Mouse (Mus musculus) embryonic stem cell, embryonic (primary cell): ENCODE data around the gene Cactin.

Experiments used
- CTCF ChIA-PET, 4 experiments: fragments of 300-600 bp in 2 of 4; fragments of 350-600 bp in 2 of 4; sonication (Branson Sonifier 250); formaldehyde crosslinking; loops; one replicate each; lab custom pipeline; 2022; ENCODE audit warnings: inconsistent platforms in 2 of 4; lab: Charles Lee
- POLR2A ChIA-PET, 4 experiments: fragments of 300-600 bp in 2 of 4; fragments of 350-600 bp in 2 of 4; sonication (Branson Sonifier 250); formaldehyde crosslinking; loops; one replicate each; lab custom pipeline; 2022; ENCODE audit warnings: antibody characterized with exemption in 4 of 4, inconsistent platforms in 1 of 4; lab: Charles Lee

Gene Cactin

DNA sequence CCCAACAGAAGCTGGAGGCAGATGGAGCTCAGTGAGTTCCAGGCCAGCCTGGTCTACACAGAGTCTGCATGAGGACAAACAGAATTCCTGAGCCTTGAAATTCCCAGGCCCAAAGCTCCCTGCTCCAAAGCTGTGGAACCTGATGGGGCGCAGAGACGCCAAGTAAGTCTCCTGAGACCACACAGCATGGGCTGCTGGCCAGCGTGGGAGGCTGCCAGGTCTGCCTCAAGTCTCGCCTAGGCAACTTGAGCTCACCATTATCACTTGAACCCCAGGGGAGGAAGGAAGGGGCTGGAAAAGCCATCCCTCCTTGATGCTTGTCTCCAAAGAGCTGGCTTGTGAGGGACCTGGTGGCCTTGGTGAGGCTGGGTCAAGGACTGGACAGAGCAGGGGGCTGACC lies 9.1 kb downstream of the Cactin start:
- ChIA-PET CTCF (interaction anchor here (0.6 to 3.5 kb wide), 13 partner anchors 9 to 230 kb away, joined by 3 to 23 read pairs (median 5); partner anchors contain the start of genes Cactin (in 1 of the 4), Gipc3 (in 1 of the 4) and Pip5k1c (in 1 of the 4)), POLR2A (interaction anchor here in 3 of 4 experiments (0.6 to 2.2 kb wide), 15 partner anchors 8 to 654 kb away, joined by 3 to 27 read pairs (median 4); partner anchors contain the start of genes Cactin (in 3 of the 3), Pip5k1c (in 1 of the 3) and Tjp3 (in 1 of the 3))

DNA sequence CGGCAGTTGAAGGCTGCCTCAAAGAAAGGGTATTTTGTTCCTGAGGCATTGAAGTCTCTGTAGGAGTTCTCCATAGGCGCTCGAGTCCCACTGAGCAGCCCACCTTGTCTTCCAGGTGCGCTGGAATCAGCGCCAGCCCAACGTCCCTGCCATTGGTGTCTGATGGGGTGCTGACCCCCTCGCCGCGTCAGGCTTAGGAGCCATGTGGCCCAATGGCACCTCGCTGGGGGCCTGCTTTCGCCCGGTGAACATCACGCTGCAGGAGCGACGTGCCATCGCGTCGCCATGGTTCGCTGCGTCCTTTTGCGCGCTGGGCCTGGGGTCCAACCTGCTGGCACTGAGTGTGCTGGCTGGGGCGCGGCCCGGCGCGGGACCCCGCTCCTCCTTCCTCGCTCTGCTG lies 11.4 kb downstream of the Cactin start:
- POLR2A ChIA-PET = interaction anchor here (0.6 to 1.8 kb wide), 6 partner anchors 9 to 15 kb away, joined by 3 to 11 read pairs (median 6); partner anchors contain the start of gene Cactin (in 2 of the 4)

DNA sequence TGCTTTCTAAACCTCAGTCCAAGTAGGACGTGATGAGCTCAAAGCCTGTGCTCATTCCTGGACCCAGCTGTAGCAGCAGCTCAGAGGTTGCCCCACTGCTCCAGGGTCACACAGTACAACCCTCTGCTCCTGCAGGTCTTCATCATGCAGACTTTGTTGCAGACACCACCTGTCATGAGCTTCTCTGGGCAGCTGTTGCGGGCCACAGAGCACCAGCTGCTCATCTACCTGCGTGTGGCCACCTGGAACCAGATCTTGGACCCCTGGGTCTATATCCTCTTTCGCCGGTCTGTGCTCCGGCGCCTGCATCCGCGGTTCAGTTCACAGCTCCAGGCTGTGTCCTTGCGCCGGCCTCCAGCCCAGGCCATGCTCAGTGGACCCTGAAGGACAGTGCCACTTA lies 13.4 kb downstream of the Cactin start:
- ChIA-PET POLR2A (interaction anchor here in 3 of 4 experiments (0.5 to 5.1 kb wide), 15 partner anchors 8 to 374 kb away, joined by 3 to 38 read pairs (median 5); partner anchors contain the start of genes Cactin (in 3 of the 3), Gipc3 (in 1 of the 3), Pip5k1c (in 1 of the 3) and Tjp3 (in 1 of the 3)), CTCF (interaction anchor here in 2 of 4 experiments (0.5 to 3.4 kb wide), 5 partner anchors 14 to 230 kb away, joined by 3 to 29 read pairs (median 5); partner anchors contain the start of genes Pip5k1c (in 2 of the 2), Cactin (in 1 of the 2) and Tjp3 (in 1 of the 2))

More for the DNA sequence above, 11.4 kb downstream of the Cactin start:
- CTCF ChIA-PET = interaction anchor here in 3 of 4 experiments (0.6 to 1.1 kb wide), 3 partner anchors 8 to 131 kb away, joined by 3 to 7 read pairs (median 5); no protein-coding TSS in a partner anchor

DNA sequence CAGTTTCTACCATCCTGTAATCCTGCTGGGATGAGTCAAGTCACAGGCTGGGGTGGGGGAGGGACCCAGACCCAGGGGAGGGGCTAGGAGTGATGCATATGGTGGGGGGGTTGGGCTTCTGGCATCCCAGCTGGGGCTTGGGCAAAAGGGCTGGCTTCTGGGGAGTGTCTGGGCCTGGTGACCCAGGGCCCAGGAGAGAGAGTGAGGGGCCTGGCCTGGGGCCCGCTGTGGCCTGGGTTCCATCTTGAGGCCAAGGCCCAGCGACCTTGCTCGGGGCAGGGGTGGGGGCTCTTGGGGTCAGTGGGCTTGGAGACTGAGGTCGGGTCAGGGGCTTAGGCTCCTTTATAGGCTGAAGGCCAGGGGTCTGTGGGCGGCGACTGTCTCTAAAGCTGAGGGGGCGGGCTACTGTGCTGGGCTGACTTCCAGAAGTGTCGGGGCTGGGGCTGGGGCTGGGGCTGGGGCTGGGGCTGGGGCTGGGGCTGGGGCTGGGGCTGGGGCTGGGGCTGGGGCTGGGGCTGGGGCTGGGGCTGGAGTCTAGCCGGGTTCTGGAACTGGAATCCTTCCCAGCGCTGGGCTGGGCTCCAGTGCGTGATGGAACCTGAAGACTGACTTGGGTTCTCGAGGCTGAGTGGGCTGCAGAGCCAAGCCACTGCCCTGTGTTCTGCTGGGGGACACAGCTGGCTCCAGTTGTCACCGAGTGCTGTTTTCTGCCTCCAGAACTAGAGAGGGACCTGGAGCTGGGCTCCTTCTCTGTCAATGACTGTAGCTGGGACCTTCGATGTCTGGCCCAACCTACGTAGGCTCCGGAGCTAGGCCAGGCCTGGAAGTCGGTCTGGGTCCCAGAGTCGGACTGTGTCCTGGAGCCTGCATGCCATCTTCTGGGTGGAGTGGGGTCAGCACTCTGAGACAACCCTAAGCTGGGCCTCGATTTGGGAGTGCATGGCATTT lies 14.8 kb downstream of the Cactin start:
- ChIA-PET CTCF (interaction anchor here (0.5 to 3.4 kb wide), 18 partner anchors 11 to 488 kb away, joined by 3 to 29 read pairs (median 4); partner anchors contain the start of genes Pip5k1c (in 2 of the 4), Tjp3 (in 2 of the 4), Atcay (in 1 of the 4) and Cactin (in 1 of the 4)), POLR2A (interaction anchor here in 3 of 4 experiments (0.5 to 5.1 kb wide), 23 partner anchors 9 to 671 kb away, joined by 3 to 38 read pairs (median 4); partner anchors contain the start of genes Cactin (in 3 of the 3), Eef2 (in 1 of the 3), Pip5k1c (in 1 of the 3) and Tjp3 (in 1 of the 3))

DNA sequence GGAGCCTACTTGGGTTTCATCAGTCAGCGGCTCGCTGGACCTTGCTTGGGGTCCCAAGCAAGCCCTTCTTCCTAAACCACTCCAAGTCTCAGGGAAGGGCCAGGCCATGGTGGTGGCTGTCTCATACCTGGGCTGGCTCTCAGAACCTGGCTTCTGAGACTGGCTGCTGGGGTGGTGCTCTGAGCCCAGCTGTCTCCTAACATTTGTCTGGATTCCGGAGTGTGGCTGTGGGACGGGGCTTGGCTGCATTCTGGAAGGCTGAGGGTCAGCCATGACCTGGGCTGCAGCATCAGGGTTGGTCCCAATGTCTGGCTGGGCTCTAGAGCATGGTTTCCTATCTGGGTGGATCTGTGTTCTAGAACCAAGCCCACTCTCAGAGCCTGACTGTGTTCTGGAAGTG lies 15.7 kb downstream of the Cactin start:
- ChIA-PET POLR2A (interaction anchor here in 3 of 4 experiments (0.6 to 5.1 kb wide), 16 partner anchors 9 to 230 kb away, joined by 3 to 38 read pairs (median 4); partner anchors contain the start of genes Cactin (in 2 of the 3) and Pip5k1c (in 2 of the 3)), CTCF (interaction anchor here (0.5 to 3.4 kb wide), 11 partner anchors 32 to 489 kb away, joined by 3 to 29 read pairs (median 5); partner anchors contain the start of genes Tjp3 (in 2 of the 4), Atcay (in 1 of the 4) and Pip5k1c (in 1 of the 4))

DNA sequence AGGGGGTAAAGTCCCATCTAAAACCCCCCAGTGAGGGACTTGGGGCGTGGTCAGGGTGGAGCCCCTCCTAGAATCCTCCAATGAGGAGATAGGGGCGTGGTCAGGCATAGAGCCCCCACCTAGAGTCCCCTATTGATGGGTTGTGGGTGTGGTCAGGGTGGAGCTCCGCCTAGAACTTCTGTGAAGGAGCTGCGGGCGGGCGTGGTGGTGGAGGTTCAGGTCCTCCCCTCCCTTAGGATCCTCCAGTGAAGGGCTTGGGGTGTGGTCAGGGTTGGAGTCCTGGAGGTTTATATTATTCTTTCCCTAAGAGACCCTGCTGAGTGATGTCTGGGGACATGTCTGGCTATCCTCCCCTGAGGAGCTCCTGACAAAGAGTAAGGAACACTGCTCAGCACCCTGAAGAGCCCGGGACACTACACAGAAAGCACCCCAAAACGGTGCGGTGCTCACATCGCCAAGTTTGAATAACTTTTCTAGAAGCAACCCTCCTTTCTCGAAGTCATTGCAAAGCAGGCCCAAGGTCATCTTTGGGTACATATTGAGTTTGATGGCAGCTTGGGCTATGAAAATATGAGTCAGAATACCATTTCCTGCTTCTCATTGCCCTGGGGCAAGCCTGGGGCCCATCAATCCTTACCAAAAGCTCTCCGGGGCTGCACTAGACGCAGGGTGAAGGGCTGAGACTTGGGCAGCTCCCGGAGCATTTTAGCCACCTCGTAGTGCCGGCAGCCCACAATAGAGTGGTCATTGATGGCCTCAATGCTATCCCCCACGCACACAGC lies 19.8 kb downstream of the Cactin start:
- CTCF ChIA-PET = interaction anchor here (0.5 to 7.4 kb wide), 50 partner anchors 9 to 264 kb away, joined by 3 to 155 read pairs (median 4); partner anchors contain the start of genes Cactin (in 2 of the 4), Hmg20b (in 2 of the 4), Pip5k1c (in 2 of the 4) and Atcay (in 1 of the 4)
- POLR2A ChIA-PET = interaction anchor here in 3 of 4 experiments (0.5 to 3.7 kb wide), 42 partner anchors 10 to 665 kb away, joined by 3 to 32 read pairs (median 4); partner anchors contain the start of genes Cactin (in 3 of the 3), Hmg20b (in 2 of the 3), Pip5k1c (in 2 of the 3) and 4930404N11Rik (in 1 of the 3)

DNA sequence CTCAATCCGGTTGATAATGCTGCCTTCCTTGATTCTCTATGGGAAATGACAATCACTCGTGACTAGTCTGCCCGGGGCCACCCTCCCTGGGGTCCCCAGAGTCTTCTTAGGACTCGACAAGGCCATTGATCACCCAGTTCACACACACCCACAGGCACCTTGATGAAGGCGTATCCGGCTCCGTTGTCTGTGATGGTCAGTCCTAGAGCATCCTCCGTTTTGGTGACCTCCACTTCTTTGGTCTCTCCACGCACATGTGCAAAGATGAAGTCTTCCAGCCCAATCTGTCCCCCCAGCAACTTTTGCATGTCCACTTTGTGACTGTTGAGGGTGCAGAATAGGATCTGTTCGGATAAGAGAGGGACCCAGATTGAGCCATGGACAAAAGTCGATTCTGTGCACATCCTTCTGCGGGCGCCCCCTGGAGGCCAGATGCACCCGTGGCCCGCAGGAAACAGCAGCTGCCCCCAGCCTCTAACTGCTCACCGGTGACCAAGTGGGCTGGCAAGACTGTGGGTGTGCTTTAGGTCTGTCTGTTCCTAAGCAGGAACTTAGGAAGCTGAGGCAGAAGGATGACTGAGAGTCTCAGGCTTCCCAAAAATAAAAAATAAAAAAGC lies 20.5 kb downstream of the Cactin start:
- POLR2A ChIA-PET = interaction anchor here in 3 of 4 experiments (0.5 to 3.7 kb wide), 39 partner anchors 9 to 666 kb away, joined by 3 to 32 read pairs (median 5); partner anchors contain the start of genes Cactin (in 3 of the 3), Pip5k1c (in 3 of the 3), 4930404N11Rik (in 1 of the 3) and Aes (in 1 of the 3)
- CTCF ChIA-PET = interaction anchor here (0.5 to 7.4 kb wide), 52 partner anchors 10 to 1354 kb away, joined by 3 to 155 read pairs (median 4); partner anchors contain the start of genes Cactin (in 2 of the 4), Pip5k1c (in 2 of the 4), Tjp3 (in 2 of the 4) and Atcay (in 1 of the 4)

DNA sequence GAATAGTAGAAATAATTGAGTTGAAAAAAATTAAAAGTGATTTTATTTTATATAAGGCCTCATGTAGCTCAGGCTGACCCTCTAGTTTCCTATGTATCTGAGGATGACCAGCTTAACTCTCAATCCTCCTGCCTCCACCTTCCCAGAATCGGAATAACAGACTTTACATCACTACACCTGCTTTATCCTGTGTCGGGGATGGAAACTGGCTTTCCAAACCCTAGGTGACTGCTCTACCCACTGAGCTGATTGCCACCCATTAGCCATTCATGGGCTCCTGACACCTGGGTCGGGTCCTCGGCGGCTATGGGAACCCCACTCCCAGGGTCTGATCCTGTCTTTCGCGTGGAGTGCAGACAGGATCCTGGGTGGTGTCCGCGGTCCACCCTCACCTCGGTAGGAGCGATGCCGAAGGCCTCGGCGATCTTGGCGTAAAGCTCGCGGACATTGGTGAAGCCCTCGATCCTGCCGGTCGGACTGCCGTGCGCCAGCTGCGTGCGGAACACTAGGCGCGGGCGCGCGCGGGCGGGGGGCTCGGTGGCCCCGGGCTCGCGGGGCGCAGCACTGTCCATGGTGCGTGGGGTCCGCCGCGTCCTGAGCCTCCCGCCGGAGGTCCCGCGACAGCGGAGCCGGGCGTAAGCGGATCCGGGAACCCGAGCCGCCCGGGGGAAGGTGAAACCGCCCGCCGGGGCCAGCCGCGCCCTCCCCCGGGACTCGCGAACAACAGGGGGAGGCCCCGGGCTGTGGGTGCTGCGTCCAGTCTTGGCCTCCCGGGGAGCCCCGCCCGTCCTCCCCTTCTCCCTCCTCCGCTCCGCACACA lies 22.0 kb downstream of the Cactin start, which contains the start of gene Gipc3:
Gipc3 (minus strand) TSS at position 581 of the 820 bp plus-strand sequence.
- CTCF ChIA-PET = interaction anchor here (0.5 to 7.4 kb wide), 24 partner anchors 9 to 228 kb away, joined by 3 to 155 read pairs (median 4); partner anchors contain the start of genes Tjp3 (in 2 of the 4), Atcay (in 1 of the 4), Cactin (in 1 of the 4) and Pip5k1c (in 1 of the 4)

DNA sequence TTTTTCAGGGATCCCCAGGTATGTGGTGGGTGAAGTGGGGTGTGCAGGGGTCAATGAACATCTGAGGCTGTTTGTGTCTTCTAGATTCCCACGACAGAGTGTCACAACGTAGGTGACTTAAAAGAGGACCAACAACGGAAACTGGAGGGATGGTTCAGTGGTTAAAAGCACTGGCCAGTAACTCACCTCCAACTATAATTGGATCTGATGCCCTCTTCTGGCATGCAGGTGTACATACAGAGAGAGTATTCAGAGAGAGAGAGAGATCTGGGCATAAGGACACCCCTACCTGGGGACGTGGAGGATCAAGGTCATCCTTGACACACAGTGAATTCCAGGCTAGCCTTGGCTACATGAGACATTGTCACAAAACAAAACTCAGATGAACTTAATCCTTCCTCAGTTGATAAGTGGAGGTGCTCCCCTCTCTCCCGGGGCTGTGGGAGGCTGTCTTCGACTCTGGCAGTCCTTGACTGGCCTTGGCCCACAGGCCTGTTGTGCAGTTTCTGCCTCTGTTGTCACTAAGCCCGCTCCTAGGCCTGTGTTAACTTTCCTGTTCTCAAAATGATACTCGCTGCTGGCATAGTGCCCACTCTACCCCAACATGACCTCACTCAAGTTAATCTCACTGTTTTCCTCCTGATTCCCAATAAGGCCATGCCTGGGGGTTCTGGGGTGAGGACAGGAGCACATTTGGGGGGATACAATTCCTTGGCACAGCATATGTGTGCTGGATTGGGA lies 23.7 kb downstream of the Cactin start:
- ChIA-PET CTCF (interaction anchor here in 1 of 4 experiments (7.4 kb wide), 1 partner anchor 54 kb away, joined by 155 read pairs; the partner anchor contains the start of genes Pip5k1c and Tjp3), POLR2A (no interaction called here)

More for the DNA sequence above, 22.0 kb downstream of the Cactin start, which contains the start of gene Gipc3:
- POLR2A ChIA-PET = interaction anchor here (0.6 to 3.7 kb wide), 18 partner anchors 8 to 1175 kb away, joined by 3 to 21 read pairs (median 4); partner anchors contain the start of genes Pip5k1c (in 2 of the 4), 4930404N11Rik (in 1 of the 4), Cactin (in 1 of the 4) and Eef2 (in 1 of the 4)

DNA sequence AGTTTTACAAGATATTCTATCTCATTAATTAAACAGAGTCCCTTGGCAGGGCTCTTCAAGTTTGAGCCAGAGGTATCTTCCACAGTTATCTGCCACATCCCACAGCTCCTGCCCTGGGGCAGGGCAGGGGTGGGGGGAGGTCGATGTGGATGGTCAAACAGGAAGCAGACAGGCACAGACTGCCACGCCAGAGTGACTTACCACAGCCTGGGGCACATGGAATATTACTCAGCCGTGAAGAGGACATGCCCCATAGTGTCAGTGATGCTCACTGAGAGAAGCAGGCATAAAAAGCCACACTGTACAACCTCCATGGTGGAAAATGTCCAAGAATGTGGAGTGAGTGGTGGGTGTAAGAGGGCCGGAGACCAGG lies 24.2 kb downstream of the Cactin start:
- CTCF ChIA-PET = no interaction called here
- POLR2A ChIA-PET = no interaction called here

DNA sequence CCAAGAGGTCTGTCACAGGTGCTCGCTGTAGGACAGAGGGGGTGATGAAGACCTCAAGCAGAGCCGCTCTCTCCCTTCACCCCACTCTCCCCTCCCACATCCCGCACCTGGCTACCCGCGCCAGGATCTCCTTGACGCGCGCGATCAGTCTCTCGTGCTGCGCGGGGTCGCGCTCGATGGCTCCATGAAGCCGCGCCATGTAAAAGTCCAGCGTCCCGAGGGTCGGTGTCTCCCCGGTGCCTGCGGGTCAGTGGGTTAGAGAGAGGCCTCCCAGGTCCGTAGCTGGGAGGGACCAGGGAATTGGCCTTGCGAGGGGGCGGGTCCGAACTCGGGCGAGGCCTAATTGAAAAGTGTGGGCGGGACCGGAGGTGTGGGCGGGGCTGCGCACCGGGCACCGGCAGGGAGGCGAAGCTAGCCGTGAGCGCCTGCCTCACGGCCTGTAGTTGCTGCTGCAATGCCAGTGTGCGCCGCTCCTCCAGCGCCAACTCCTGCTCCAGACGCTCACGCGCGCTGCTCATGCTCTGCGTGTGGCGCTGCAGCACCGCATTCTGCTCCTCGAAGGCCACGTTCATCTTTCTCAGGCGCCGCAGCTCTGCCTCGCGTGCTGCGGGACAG lies 25.7 kb downstream of the Cactin start:
- ChIA-PET POLR2A (interaction anchor here (0.5 to 2.5 kb wide), 58 partner anchors 8 to 795 kb away, joined by 3 to 15 read pairs (median 4); partner anchors contain the start of genes Cactin (in 3 of the 4), Fzr1 (in 3 of the 4), Pip5k1c (in 3 of the 4) and Dohh (in 1 of the 4)), CTCF (interaction anchor here (0.5 to 2.2 kb wide), 27 partner anchors 8 to 923 kb away, joined by 3 to 29 read pairs (median 4); partner anchors contain the start of genes Pip5k1c (in 2 of the 4), Abhd17a (in 1 of the 4), Cactin (in 1 of the 4) and Fzr1 (in 1 of the 4))

DNA sequence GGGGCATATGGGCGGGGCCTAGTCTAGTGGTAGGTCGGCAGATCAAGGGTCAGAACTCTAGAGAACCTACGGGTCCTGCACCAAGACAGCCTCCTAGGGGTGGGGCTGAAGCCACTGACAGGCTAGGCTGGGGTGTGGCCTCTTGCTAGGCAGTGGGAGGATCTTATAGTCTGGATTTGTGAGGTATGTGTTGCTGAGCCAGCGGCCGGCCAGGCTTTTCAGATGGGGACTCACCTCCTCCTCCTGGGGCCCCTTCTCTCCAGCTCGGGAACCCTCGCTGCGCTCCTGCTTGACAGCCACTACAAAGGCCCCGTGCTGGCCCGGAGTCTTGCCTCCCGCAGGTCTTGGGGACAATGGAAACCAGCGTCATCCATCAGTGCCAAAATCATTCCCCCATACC lies 28.2 kb downstream of the Cactin start:
- CTCF ChIA-PET = no interaction called here

DNA sequence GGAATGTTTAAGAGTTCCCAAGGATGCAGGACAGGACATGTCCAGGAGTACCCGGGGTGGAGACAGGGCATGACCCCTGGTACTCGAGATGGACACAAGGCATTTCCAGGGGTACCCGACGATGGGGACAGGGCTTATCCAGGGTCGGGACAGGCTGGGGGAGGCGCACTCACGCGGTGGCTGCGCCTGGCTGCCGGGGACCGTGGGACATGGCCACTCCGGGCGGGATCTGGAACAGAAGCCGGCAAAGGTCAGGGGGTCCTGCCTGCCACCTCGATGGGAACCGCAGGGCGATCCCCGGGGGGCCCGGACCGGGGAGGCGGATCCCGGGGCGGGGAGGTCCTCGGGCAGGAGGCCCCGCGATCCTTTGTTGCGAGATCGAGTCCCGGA lies 29.1 kb downstream of the Cactin start:
- CTCF ChIA-PET = interaction anchor here (0.5 to 2.4 kb wide), 44 partner anchors 10 to 388 kb away, joined by 3 to 29 read pairs (median 5); partner anchors contain the start of genes Pip5k1c (in 4 of the 4), Cactin (in 2 of the 4), Tjp3 (in 2 of the 4) and Fzr1 (in 1 of the 4)
- POLR2A ChIA-PET = interaction anchor here in 3 of 4 experiments (0.5 to 1.7 kb wide), 27 partner anchors 9 to 479 kb away, joined by 3 to 15 read pairs (median 4); partner anchors contain the start of genes Cactin (in 2 of the 3), Fzr1 (in 2 of the 3), Pip5k1c (in 2 of the 3) and 4930404N11Rik (in 1 of the 3)

More for the DNA sequence above, 28.2 kb downstream of the Cactin start:
- POLR2A ChIA-PET = interaction anchor here in 1 of 4 experiments (1.3 kb wide), 1 partner anchor 177 kb away, joined by 3 read pairs; no protein-coding TSS in a partner anchor
